Mouse (Mus musculus) small intestine, adult 2 months (tissue): ENCODE data around the gene Tbl1xr1.

Experiments used
- CTCF ChIP-seq: fragments of 200-500 bp; IDR thresholded peaks from 2 replicates; pipeline ENCODE4 v1.5.1; 2012; ENCODE audit warnings: low read depth, mild to moderate bottlenecking, control low read depth, inconsistent platforms, low read length, moderate library complexity, mixed read lengths; ENCODE audit not compliant: insufficient replicate concordance, insufficient read length; ENCODE audit errors: extremely low read depth
- POLR2A ChIP-seq: fragments of 200-500 bp; IDR thresholded peaks from 2 replicates; pipeline ENCODE4 v1.6.1; 2012; ENCODE audit warnings: low read depth, mild to moderate bottlenecking, control low read depth, inconsistent platforms, low read length, moderate library complexity

- TF ChIP-seq POLR2A, result no peak
- TF ChIP-seq CTCF, result no peak
These were observed 13.4 kb downstream of the Tbl1xr1 start for GRCm38 (mm10) chr3:22089825-22090224.
